Mouse (Mus musculus) brain, embryonic 14.5 days (tissue): ENCODE measurements around the gene Tas2r120.

ENCODE experiments used
- CTCF ChIP-seq: fragments of 200-500 bp; IDR thresholded peaks from 2 replicates; pipeline ENCODE4 v1.5.1; 2012; ENCODE audit warnings: inconsistent platforms, mild to moderate bottlenecking, moderate library complexity, borderline replicate concordance; ENCODE audit not compliant: insufficient read depth, insufficient read length; ENCODE audit errors: extremely low read depth
- POLR2A ChIP-seq: fragments of 200-500 bp; IDR thresholded peaks from 2 replicates; pipeline ENCODE4 v1.6.1; 2012; ENCODE audit warnings: mild to moderate bottlenecking, inconsistent platforms, borderline replicate concordance; ENCODE audit not compliant: poor library complexity, insufficient read depth, insufficient read length, severe bottlenecking; ENCODE audit errors: extremely low read depth

DNA sequence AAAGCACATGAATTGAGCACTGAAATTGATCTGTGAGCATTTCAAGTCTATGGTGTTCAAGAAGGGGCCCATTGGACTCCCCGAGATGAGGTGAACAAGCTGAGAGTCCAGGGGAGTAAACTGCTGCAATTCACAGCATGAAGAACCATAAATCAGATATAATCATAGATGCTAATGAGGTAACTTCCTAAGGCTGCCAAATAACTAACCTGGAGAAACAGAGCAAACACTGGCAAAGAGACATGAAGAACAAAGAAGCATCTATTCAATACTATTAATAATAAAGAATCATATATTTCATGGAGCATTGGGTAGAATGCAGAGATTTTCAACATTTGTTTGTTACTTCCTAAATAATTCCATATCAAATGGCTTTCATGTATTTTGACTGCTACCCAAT is 5.3 kb upstream of the Tas2r120 start, which contains the start of gene A630073D07Rik:
- TF ChIP-seq POLR2A (no peak), CTCF (no peak)
